Comparison of ENCODE assay signal across 8 mouse cellular contexts in genomic region chr19:14597917-14598689, GRCm38 (mm10). TPM values are rescaled to one million over a fixed set of nuclear protein-coding genes. Genes with fewer than 3 reads are reported as not detected.
A peak's percentile ranks its signal among the peaks of the same experiment; 100 is the strongest.
DNase-seq lines count a peak whose midpoint lies in the region; ATAC-seq lines count a peak whose summit lies in the region.

Tle4 (minus strand) TSS chr19:14598051.

- H3K27me3 ChIP-seq in hindbrain, embryonic 14.5 days (ENCODE audit: control insufficient read depth, insufficient read depth, low read length), result no peaks in the 10 kb centered on the region

- peak within 1 kb of the TSS; percentile 97 for H3K27ac ChIP-seq in hindbrain, embryonic 14.5 days

- H3K9ac ChIP-seq in hindbrain, embryonic 14.5 days, result peak within 1 kb of the TSS; percentile 96

- peak within 1 kb of the TSS; percentile 71 for H3K4me2 ChIP-seq in hindbrain, embryonic 14.5 days (replicated peaks)

- peak; percentile 99 for DNase-seq in R1 (ENCODE audit: low read depth, low spot score)
- DNase-seq in cerebellum, postnatal 25 days, result peak; percentile 100
- peak; percentile 100 for DNase-seq in frontal cortex, postnatal 25 days (ENCODE audit: low spot score in 2 of 2)
- peak; percentile 100 for DNase-seq in hindbrain, embryonic 14.5 days (ENCODE audit: low spot score)
- peak; percentile 100 for DNase-seq in layer of hippocampus, postnatal 36 days
- DNase-seq in lung, postnatal 36 days, result peak; percentile 100
- peak; percentile 100 for DNase-seq in retina, postnatal 1 day
- peak; percentile 100 for DNase-seq in urinary bladder, adult 18-20 months (ENCODE audit: low spot score in 2 of 2)

- H3K9me3 ChIP-seq in hindbrain, embryonic 14.5 days (ENCODE audit: control insufficient read depth, low read length), result no peaks in the 10 kb centered on the region

- peak; percentile 97 for ATAC-seq in hindbrain, embryonic 14.5 days (ENCODE audit: low FRiP score)

- H3K4me1 ChIP-seq in hindbrain, embryonic 14.5 days (replicated peaks; ENCODE audit: control insufficient read depth, insufficient read depth, low read length), result peaks cover 19% of the 10 kb centered on the region

- H3K4me3 ChIP-seq in hindbrain, embryonic 14.5 days (replicated peaks; ENCODE audit: low read length), result peak within 1 kb of the TSS; percentile 76

- H3K36me3 ChIP-seq in hindbrain, embryonic 14.5 days (replicated peaks; ENCODE audit: control insufficient read depth, insufficient read depth), result no peaks in the 10 kb centered on the region

- under 1% methylated on average over 71 of the region's 71 CpGs for WGBS in hindbrain, embryonic 14.5 days

RNA-seq across cellular contexts. Expression of gene Tle4, which starts in this region (rescaled TPM):
- polyA plus RNA-seq in hindbrain, embryonic 14.5 days (2014; fragmentation: Nextera tagmentation; extraction: Ambion mirVana), result 25.4 and 26.8 TPM in 2 replicates
- total RNA-seq in layer of hippocampus, postnatal 36 days (2021), result 10 to 100 TPM; 39.8 to 42.6 TPM

Comparison
In these comparisons a context has a peak if more than half of its experiments do, and no peak if none do; other contexts are left out.
1. Peak in every context shown above with its lines: DNase-seq, ATAC-seq, H3K4me3 ChIP-seq and H3K27ac ChIP-seq.